Mouse (Mus musculus) myocyte (in vitro differentiated cells): Measurements from ENCODE around the gene Tbc1d30.

Experiments
- CEBPB ChIP-seq: IDR thresholded peaks from 2 replicates; pipeline ENCODE4 v1.6.1; 2011; ENCODE audit warnings: mild to moderate bottlenecking, moderate library complexity; ENCODE audit not compliant: poor library complexity, insufficient read depth, severe bottlenecking
- E2F4 ChIP-seq: IDR thresholded peaks from one replicate; pipeline ENCODE4 v1.6.1; 2011; ENCODE audit warnings: mild to moderate bottlenecking, control low read depth, moderate library complexity; ENCODE audit not compliant: insufficient read depth
- MAX ChIP-seq: IDR thresholded peaks from one replicate; pipeline ENCODE4 v1.6.1; 2011; ENCODE audit warnings: low read depth, mild to moderate bottlenecking, control low read depth
- MYOD1 ChIP-seq, 3 experiments: IDR thresholded peaks; one replicate each; pipeline ENCODE4 v1.6.1; 2011; ENCODE audit warnings: control low read depth in 2 of 3, low read depth in 2 of 3, mild to moderate bottlenecking in 2 of 3, moderate library complexity in 1 of 3; ENCODE audit not compliant: insufficient read length in 2 of 3, control insufficient read depth in 1 of 3
- MYOG ChIP-seq, 3 experiments: IDR thresholded peaks; one replicate each; pipeline ENCODE4 v1.6.1; 2011; ENCODE audit warnings: control low read depth in 2 of 3, low read depth in 2 of 3, mild to moderate bottlenecking in 2 of 3; ENCODE audit not compliant: insufficient read length in 2 of 3, control insufficient read depth in 1 of 3, insufficient read depth in 1 of 3
- POLR2A ChIP-seq: IDR thresholded peaks from one replicate; pipeline ENCODE4 v1.6.1; 2011; ENCODE audit warnings: low read depth, mild to moderate bottlenecking, control low read depth, moderate library complexity; ENCODE audit not compliant: insufficient read length
- POLR2AphosphoS2 ChIP-seq: IDR thresholded peaks from one replicate; pipeline ENCODE4 v1.6.1; 2011; ENCODE audit warnings: low read depth, control low read depth; ENCODE audit not compliant: insufficient read length
- SRF ChIP-seq: IDR thresholded peaks from one replicate; pipeline ENCODE4 v1.6.1; 2011; ENCODE audit warnings: low read depth; ENCODE audit not compliant: control insufficient read depth, insufficient read length
- TCF12 ChIP-seq: IDR thresholded peaks from one replicate; pipeline ENCODE4 v1.6.1; 2011; ENCODE audit warnings: mild to moderate bottlenecking, control low read depth; ENCODE audit not compliant: poor library complexity, insufficient read depth, severe bottlenecking
- USF1 ChIP-seq: IDR thresholded peaks from one replicate; pipeline ENCODE4 v1.6.1; 2011; ENCODE audit warnings: low read depth, mild to moderate bottlenecking, control low read depth, moderate library complexity

GRCm38 (mm10) chr10:121370777-121371176, 19.7 kb upstream of the Tbc1d30 start:
- no peak for TF ChIP-seq POLR2A
- TF ChIP-seq SRF: no peak
- TF ChIP-seq MYOD1 (IDR thresholded peaks at IDR 0.05; ENCODE audit: control insufficient read depth in 1 of 3, insufficient read length in 2 of 3, low read depth in 2 of 3): no peak
- no peak for TF ChIP-seq TCF12
- no peak for TF ChIP-seq POLR2AphosphoS2
- TF ChIP-seq CEBPB: no peak
- no peak for TF ChIP-seq MYOG (IDR thresholded peaks at IDR 0.05; ENCODE audit: control insufficient read depth in 1 of 3, insufficient read depth in 1 of 3, insufficient read length in 2 of 3, low read depth in 2 of 3)
- TF ChIP-seq USF1: no peak
- no peak for TF ChIP-seq E2F4
- TF ChIP-seq MAX: no peak
